Mouse (Mus musculus) layer of hippocampus, postnatal 36 days (tissue): Measurements from ENCODE around the gene Ykt6. TPM values are rescaled to one million over a fixed set of nuclear protein-coding genes. Genes with fewer than 3 reads are reported as not detected.
"Not testable (repeated sequence)": the region's sequence is repeated elsewhere in the genome, so short reads cannot be mapped to it uniquely, and the experiment has no call there.

Experiments used
- DNase-seq, 2 experiments: peaks; one replicate each; pipeline ENCODE4 v3.0.0; 2022
- total RNA-seq, 2 experiments: library from RNA; stranded (reverse); gene quantifications; 2 replicates each; pipeline ENCODE4 v1.2.3; 2021

Ykt6 gene
- total RNA-seq, 2 experiments from 2014 or later = 68.2 to 73.2 TPM

GRCm38 (mm10) chr11:5994880-5995279 is 39.4 kb downstream of the Ykt6 start:
- DNase-seq = no peak

GRCm38 (mm10) chr11:5995989-5996388 is 40.5 kb downstream of the Ykt6 start:
- DNase-seq = peak; percentile 69 to 71

GRCm38 (mm10) chr11:5998472-5998871 is 43.0 kb downstream of the Ykt6 start:
- no peak for DNase-seq

GRCm38 (mm10) chr11:5999832-6000771 is 44.6 kb downstream of the Ykt6 start:
- DNase-seq = peak; percentile 74 to 83

GRCm38 (mm10) chr11:6000961-6001682 is 45.6 kb downstream of the Ykt6 start:
- DNase-seq = no peak

- no peak for DNase-seq
Measured at GRCm38 (mm10) chr11:6001981-6002649, 46.6 kb downstream of the Ykt6 start.

- DNase-seq = no peak
Measured at GRCm38 (mm10) chr11:6003046-6003639, 47.6 kb downstream of the Ykt6 start.

- not testable (repeated sequence) for DNase-seq
Measured at GRCm38 (mm10) chr11:6005374-6006043, 50.0 kb downstream of the Ykt6 start.

- DNase-seq = not testable (repeated sequence)
Measured at GRCm38 (mm10) chr11:6006351-6007009, 51.0 kb downstream of the Ykt6 start.

GRCm38 (mm10) chr11:6007010-6007778 is 51.7 kb downstream of the Ykt6 start:
- DNase-seq = not testable (repeated sequence)

- DNase-seq = not testable (repeated sequence)
Measured at GRCm38 (mm10) chr11:6007779-6008128, 52.3 kb downstream of the Ykt6 start.

GRCm38 (mm10) chr11:6010751-6011482 is 55.4 kb downstream of the Ykt6 start:
- DNase-seq = not testable (repeated sequence)

- DNase-seq = no peak
Measured at GRCm38 (mm10) chr11:6011879-6012278, 56.4 kb downstream of the Ykt6 start.

GRCm38 (mm10) chr11:6013359-6013758 is 57.9 kb downstream of the Ykt6 start:
- DNase-seq = no peak

GRCm38 (mm10) chr11:6015011-6015431 is 59.5 kb downstream of the Ykt6 start:
- DNase-seq = no peak

- no peak for DNase-seq
Measured at GRCm38 (mm10) chr11:6016368-6016767, 60.9 kb downstream of the Ykt6 start.

- DNase-seq = no peak
Measured at GRCm38 (mm10) chr11:6016797-6017395, 61.4 kb downstream of the Ykt6 start.
